Mouse (Mus musculus) embryo, embryonic 11 days (tissue): ENCODE measurements around the gene Eno1.
A peak's percentile ranks its signal among the peaks of the same experiment; 100 is the strongest.
"Not testable (repeated sequence)": the region's sequence is repeated elsewhere in the genome, so short reads cannot be mapped to it uniquely, and the experiment has no call there.

Experiments used
- DNase-seq: peaks from one replicate; pipeline ENCODE4 v3.0.0-alpha.2; 2015

Gene Eno1

GRCm38 (mm10) chr4:150250549-150251422 is 14.3 kb downstream of the Eno1 start:
- no peak for DNase-seq

- no peak for DNase-seq
Observed at GRCm38 (mm10) chr4:150254416-150254815, 17.9 kb downstream of the Eno1 start.

- no peak for DNase-seq
Observed at GRCm38 (mm10) chr4:150255181-150255580, 18.7 kb downstream of the Eno1 start.

GRCm38 (mm10) chr4:150257252-150258204 is 21.0 kb downstream of the Eno1 start:
- peak; percentile 90 for DNase-seq

GRCm38 (mm10) chr4:150258388-150258787 is 21.9 kb downstream of the Eno1 start:
- no peak for DNase-seq

GRCm38 (mm10) chr4:150259577-150259976 is 23.1 kb downstream of the Eno1 start:
- DNase-seq: no peak

GRCm38 (mm10) chr4:150260111-150260510 is 23.6 kb downstream of the Eno1 start:
- DNase-seq: no peak

GRCm38 (mm10) chr4:150260745-150261144 is 24.2 kb downstream of the Eno1 start:
- peak; percentile 58 for DNase-seq

GRCm38 (mm10) chr4:150262301-150262700 is 25.8 kb downstream of the Eno1 start:
- DNase-seq: no peak

GRCm38 (mm10) chr4:150264903-150265302 is 28.4 kb downstream of the Eno1 start:
- DNase-seq: peak; percentile 47

- no peak for DNase-seq
Observed at GRCm38 (mm10) chr4:150265471-150265870, 28.9 kb downstream of the Eno1 start.

- no peak for DNase-seq
Observed at GRCm38 (mm10) chr4:150266655-150267223, 30.2 kb downstream of the Eno1 start.

GRCm38 (mm10) chr4:150268674-150269653 is 32.4 kb downstream of the Eno1 start:
- DNase-seq: no peak

GRCm38 (mm10) chr4:150269679-150270078 is 33.2 kb downstream of the Eno1 start:
- no peak for DNase-seq

GRCm38 (mm10) chr4:150270718-150271117 is 34.2 kb downstream of the Eno1 start:
- not testable (repeated sequence) for DNase-seq

GRCm38 (mm10) chr4:150272725-150273124 is 36.2 kb downstream of the Eno1 start:
- DNase-seq: peak; percentile 75

- no peak for DNase-seq
Observed at GRCm38 (mm10) chr4:150275531-150275930, 39.0 kb downstream of the Eno1 start.

GRCm38 (mm10) chr4:150279336-150279735 is 42.8 kb downstream of the Eno1 start:
- DNase-seq: not testable (repeated sequence)

- DNase-seq: no peak
Observed at GRCm38 (mm10) chr4:150280002-150280401, 43.5 kb downstream of the Eno1 start.

- DNase-seq: peak; percentile 55
Observed at GRCm38 (mm10) chr4:150280459-150280858, 43.9 kb downstream of the Eno1 start.

- peak; percentile 96 for DNase-seq
Observed at GRCm38 (mm10) chr4:150281018-150281761, 44.7 kb downstream of the Eno1 start, which contains the start of gene Rere. TSS of gene Rere (plus strand) at chr4:150281646.
